Mouse (Mus musculus) left cerebral cortex, adult 11 months (tissue): ENCODE data around the gene C1qa.

Experiments
- DNase-seq: peaks from one replicate; pipeline ENCODE4 v3.0.0; 2022; ENCODE audit warnings: low spot score

The C1qa gene

GRCm38 (mm10) chr4:136862411-136862810 is 36.2 kb downstream of the C1qa start:
- no peak for DNase-seq

- DNase-seq, result no peak
These were observed 36.8 kb downstream of the C1qa start for GRCm38 (mm10) chr4:136861806-136862205.

GRCm38 (mm10) chr4:136860022-136860421 is 38.6 kb downstream of the C1qa start:
- DNase-seq, result no peak

DNA sequence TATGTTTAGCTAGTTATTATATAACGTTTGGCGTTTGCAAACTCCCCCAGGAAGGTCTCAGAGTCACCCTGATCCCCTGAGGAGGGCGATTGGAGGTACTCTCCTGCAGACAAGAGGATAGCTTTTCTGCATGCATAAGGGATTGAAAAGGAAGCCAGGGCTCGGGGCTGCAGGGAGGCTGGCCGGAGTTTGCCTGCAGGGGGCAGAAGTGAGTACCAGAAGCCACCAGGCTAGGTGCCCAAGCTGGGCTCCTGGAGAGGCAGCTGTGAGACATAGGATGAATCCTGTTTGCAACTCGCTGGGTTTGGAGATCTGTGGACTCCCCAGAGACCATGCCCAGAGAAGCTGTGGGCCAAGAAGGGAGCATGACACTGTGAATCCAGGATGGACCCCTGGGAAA is 43.5 kb downstream of the C1qa start:
- DNase-seq, result no peak

DNA sequence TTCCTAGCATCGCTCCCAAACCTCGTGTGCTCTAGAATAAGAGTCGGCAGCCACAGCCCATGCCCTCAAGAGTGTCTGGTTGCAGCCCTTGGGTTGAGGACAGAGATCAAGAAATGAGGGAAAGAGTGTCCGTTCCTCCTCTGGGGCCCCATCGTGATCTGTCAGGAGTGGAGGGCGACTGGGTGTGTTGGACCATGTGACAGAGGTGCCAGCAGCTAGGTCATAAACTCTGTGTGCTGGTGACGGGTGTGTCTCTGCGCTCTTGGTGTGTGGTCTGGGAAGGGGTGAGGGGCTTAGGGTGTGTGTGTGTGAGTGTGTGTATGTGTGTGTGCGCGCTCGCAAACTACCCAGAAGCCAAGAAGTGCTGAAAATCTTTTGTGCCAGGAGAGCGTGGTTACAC is 45.6 kb downstream of the C1qa start:
- DNase-seq, result no peak

DNA sequence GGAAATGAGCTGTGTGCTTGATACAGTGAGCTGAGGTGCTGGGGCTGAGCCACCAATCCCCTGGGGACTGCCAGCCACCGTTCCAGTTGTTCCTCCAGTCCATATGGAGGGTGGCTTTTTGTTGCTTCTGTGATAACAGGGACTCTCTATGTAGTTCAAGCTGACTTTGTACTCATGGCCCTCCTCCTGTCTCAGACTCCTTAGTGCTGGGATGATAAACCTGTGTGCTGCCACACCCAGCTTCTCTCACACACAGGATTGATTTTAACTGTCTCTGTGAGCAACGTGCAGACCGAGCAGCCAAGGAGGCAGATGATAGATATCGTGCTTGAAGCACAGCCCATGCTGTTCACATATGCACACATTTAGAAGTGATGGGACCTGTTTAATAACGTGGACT is 46.5 kb downstream of the C1qa start:
- DNase-seq, result no peak

DNA sequence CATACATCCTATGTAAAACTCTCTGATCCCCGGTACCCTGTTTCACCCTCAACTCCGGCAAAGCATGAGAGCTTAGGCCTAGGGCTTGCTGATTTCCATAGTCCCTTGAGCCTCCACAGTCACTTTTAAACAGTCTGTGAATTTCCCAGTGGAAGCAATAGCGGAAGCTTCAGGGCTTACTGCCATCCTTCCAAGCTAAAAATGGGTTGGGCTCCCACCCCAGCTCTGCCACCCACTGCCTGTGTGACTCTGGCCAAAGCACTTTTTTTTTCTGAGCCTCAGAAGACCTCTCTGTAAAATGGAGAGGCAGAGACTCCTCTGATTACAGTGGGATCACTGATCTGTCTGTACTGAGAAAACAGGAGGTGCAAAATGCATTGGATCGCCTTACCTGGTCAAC is 50.0 kb downstream of the C1qa start:
- DNase-seq, result no peak

- DNase-seq, result no peak
These were observed 51.4 kb downstream of the C1qa start for GRCm38 (mm10) chr4:136847166-136847565.
